Mouse (Mus musculus) heart, embryonic 10.5 days (tissue): ENCODE data around the gene Poc1b. TPM values are rescaled to one million over a fixed set of nuclear protein-coding genes. Genes with fewer than 3 reads are reported as not detected.

Experiments
- DNase-seq: peaks from one replicate; pipeline ENCODE4 v3.0.0-alpha.2; 2017; ENCODE audit warnings: low spot score
- H3K27ac ChIP-seq: fragments of 300-500 bp; sonication (generic); 2 replicates; pipeline ENCODE4 v1.5.1; 2016; ENCODE audit warnings: mild to moderate bottlenecking
- H3K27me3 ChIP-seq: fragments of 300-500 bp; sonication (generic); 2 replicates; pipeline ENCODE4 v1.6.1; 2016; ENCODE audit warnings: mild to moderate bottlenecking; ENCODE audit not compliant: poor library complexity, insufficient read depth, severe bottlenecking
- H3K36me3 ChIP-seq: fragments of 300-500 bp; sonication (generic); 2 replicates; pipeline ENCODE4 v1.6.1; 2016; ENCODE audit warnings: mild to moderate bottlenecking, moderate library complexity
- H3K4me1 ChIP-seq: fragments of 300-500 bp; sonication (generic); 2 replicates; pipeline ENCODE4 v1.6.1; 2016; ENCODE audit warnings: mild to moderate bottlenecking
- H3K4me3 ChIP-seq: fragments of 300-500 bp; sonication (generic); 2 replicates; pipeline ENCODE4 v1.5.1; 2016; ENCODE audit warnings: mild to moderate bottlenecking, moderate library complexity
- H3K9me3 ChIP-seq: fragments of 300-500 bp; sonication (generic); 2 replicates; pipeline ENCODE4 v1.6.1; 2016; ENCODE audit warnings: mild to moderate bottlenecking, moderate library complexity
- WGBS: fragments of 180-500 bp; shearing (Covaris S2); methylation state at CpG from one replicate; pipeline ENCODE4 v1.1.7; 2016; 5-methylcytosine and 5-hydroxymethylcytosine counted together
- polyA plus RNA-seq: library from polyadenylated mRNA; unstranded; fragments of >200 nt; fragmentation: Nextera tagmentation; extraction: Ambion mirVana; gene quantifications from 2 replicates; pipeline ENCODE4 v1.2.1, GENCODE M21; 2016

Gene Poc1b
- polyA plus RNA-seq, 1 experiment from 2014 or later: 16.2 TPM

GRCm38 (mm10) chr10:99229031-99229684 is 122.3 kb downstream of the Poc1b start:
- Histone ChIP-seq H3K4me1 (peaks cover 28% of the 10 kb centered on the region), H3K9me3 (no peaks in the 10 kb centered on the region), H3K27ac (peak overlapping the region; percentile 73), H3K4me3 (peak overlapping the region; percentile 44), H3K27me3 (no peaks in the 10 kb centered on the region), H3K36me3 (no peaks in the 10 kb centered on the region)
- 8% methylated on average over 16 of the region's 16 CpGs for WGBS
- DNase-seq: no peak

GRCm38 (mm10) chr10:99232518-99233227 is 125.8 kb downstream of the Poc1b start:
- no peak overlapping the region for H3K27ac ChIP-seq
- no peaks in the 10 kb centered on the region for H3K27me3 ChIP-seq
- DNase-seq: no peak
- no peak overlapping the region for H3K4me3 ChIP-seq
- H3K9me3 ChIP-seq: no peaks in the 10 kb centered on the region
- H3K36me3 ChIP-seq: no peaks in the 10 kb centered on the region
- 59% methylated on average over 7 of the region's 7 CpGs for WGBS
- peaks cover 30% of the 10 kb centered on the region for H3K4me1 ChIP-seq

- DNase-seq: no peak
- Histone ChIP-seq H3K4me3 (no peak overlapping the region), H3K4me1 (peaks cover 14% of the 10 kb centered on the region; the same call in 1 of the 2 replicates), H3K27me3 (no peaks in the 10 kb centered on the region), H3K27ac (no peak overlapping the region), H3K36me3 (no peaks in the 10 kb centered on the region), H3K9me3 (no peaks in the 10 kb centered on the region)
- 95% methylated on average over 8 of the region's 8 CpGs for WGBS
Measured at GRCm38 (mm10) chr10:99234336-99234735, 127.5 kb downstream of the Poc1b start.

GRCm38 (mm10) chr10:99235081-99235480 is 128.2 kb downstream of the Poc1b start:
- peaks cover 14% of the 10 kb centered on the region; the same call in 1 of the 2 replicates for H3K4me1 ChIP-seq
- H3K9me3 ChIP-seq: no peaks in the 10 kb centered on the region
- no peaks in the 10 kb centered on the region for H3K27me3 ChIP-seq
- H3K4me3 ChIP-seq: no peak overlapping the region
- 92% methylated on average over 9 of the region's 9 CpGs for WGBS
- DNase-seq: no peak
- H3K36me3 ChIP-seq: no peaks in the 10 kb centered on the region
- no peak overlapping the region for H3K27ac ChIP-seq

- peak; percentile 78 for DNase-seq
- no peak overlapping the region for H3K4me3 ChIP-seq
- no peaks in the 10 kb centered on the region for H3K27me3 ChIP-seq
- peaks cover 23% of the 10 kb centered on the region for H3K4me1 ChIP-seq
- H3K36me3 ChIP-seq: no peaks in the 10 kb centered on the region
- no peaks in the 10 kb centered on the region for H3K9me3 ChIP-seq
- H3K27ac ChIP-seq: peak overlapping the region; percentile 69; the same call in 1 of the 2 replicates
- 37% methylated on average over 11 of the region's 11 CpGs for WGBS
Measured at GRCm38 (mm10) chr10:99237205-99237832, 130.5 kb downstream of the Poc1b start.

GRCm38 (mm10) chr10:99238537-99238936 is 131.7 kb downstream of the Poc1b start:
- Histone ChIP-seq H3K27ac (no peak overlapping the region), H3K9me3 (no peaks in the 10 kb centered on the region), H3K27me3 (no peaks in the 10 kb centered on the region), H3K36me3 (no peaks in the 10 kb centered on the region), H3K4me3 (no peak overlapping the region), H3K4me1 (peaks cover 14% of the 10 kb centered on the region)
- no peak for DNase-seq
- 90% methylated on average over 11 of the region's 11 CpGs for WGBS

GRCm38 (mm10) chr10:99241284-99241828 is 134.5 kb downstream of the Poc1b start:
- 77% methylated on average over 7 of the region's 7 CpGs for WGBS
- no peaks in the 10 kb centered on the region for H3K36me3 ChIP-seq
- no peaks in the 10 kb centered on the region for H3K9me3 ChIP-seq
- no peaks in the 10 kb centered on the region for H3K27me3 ChIP-seq
- no peak for DNase-seq
- no peak overlapping the region for H3K4me3 ChIP-seq
- H3K4me1 ChIP-seq: peaks cover 18% of the 10 kb centered on the region
- H3K27ac ChIP-seq: no peak overlapping the region; the same call in 1 of the 2 replicates

- no peak overlapping the region; the same call in 1 of the 2 replicates for H3K27ac ChIP-seq
- H3K27me3 ChIP-seq: no peaks in the 10 kb centered on the region
- peak; percentile 78 for DNase-seq
- H3K9me3 ChIP-seq: no peaks in the 10 kb centered on the region
- peaks cover 18% of the 10 kb centered on the region for H3K4me1 ChIP-seq
- H3K36me3 ChIP-seq: no peaks in the 10 kb centered on the region
- WGBS: 67% methylated on average over 16 of the region's 16 CpGs
- H3K4me3 ChIP-seq: no peak overlapping the region
Measured at GRCm38 (mm10) chr10:99241829-99242711, 135.2 kb downstream of the Poc1b start.

- no peak overlapping the region for H3K27ac ChIP-seq
- 83% methylated on average over 10 of the region's 10 CpGs for WGBS
- H3K4me3 ChIP-seq: no peak overlapping the region
- no peaks in the 10 kb centered on the region for H3K9me3 ChIP-seq
- H3K36me3 ChIP-seq: no peaks in the 10 kb centered on the region
- no peak for DNase-seq
- no peaks in the 10 kb centered on the region for H3K27me3 ChIP-seq
- H3K4me1 ChIP-seq: peaks cover 14% of the 10 kb centered on the region
Measured at GRCm38 (mm10) chr10:99242721-99243120, 135.9 kb downstream of the Poc1b start.

- Histone ChIP-seq H3K4me1 (peaks cover 14% of the 10 kb centered on the region), H3K27me3 (no peaks in the 10 kb centered on the region), H3K9me3 (no peaks in the 10 kb centered on the region), H3K4me3 (no peak overlapping the region), H3K27ac (no peak overlapping the region), H3K36me3 (no peaks in the 10 kb centered on the region)
- DNase-seq: no peak
- WGBS: 66% methylated on average over 5 of the region's 5 CpGs
Measured at GRCm38 (mm10) chr10:99243907-99244489, 137.2 kb downstream of the Poc1b start.

GRCm38 (mm10) chr10:99244655-99245260 is 137.9 kb downstream of the Poc1b start:
- H3K4me3 ChIP-seq: no peak overlapping the region
- no peak overlapping the region for H3K27ac ChIP-seq
- 28% methylated on average over 7 of the region's 7 CpGs for WGBS
- no peaks in the 10 kb centered on the region for H3K9me3 ChIP-seq
- no peaks in the 10 kb centered on the region for H3K36me3 ChIP-seq
- DNase-seq: no peak
- no peaks in the 10 kb centered on the region for H3K27me3 ChIP-seq
- H3K4me1 ChIP-seq: peaks cover 14% of the 10 kb centered on the region
